Comparison of ENCODE assay signal across 10 mouse cellular contexts in the genomic region with DNA sequence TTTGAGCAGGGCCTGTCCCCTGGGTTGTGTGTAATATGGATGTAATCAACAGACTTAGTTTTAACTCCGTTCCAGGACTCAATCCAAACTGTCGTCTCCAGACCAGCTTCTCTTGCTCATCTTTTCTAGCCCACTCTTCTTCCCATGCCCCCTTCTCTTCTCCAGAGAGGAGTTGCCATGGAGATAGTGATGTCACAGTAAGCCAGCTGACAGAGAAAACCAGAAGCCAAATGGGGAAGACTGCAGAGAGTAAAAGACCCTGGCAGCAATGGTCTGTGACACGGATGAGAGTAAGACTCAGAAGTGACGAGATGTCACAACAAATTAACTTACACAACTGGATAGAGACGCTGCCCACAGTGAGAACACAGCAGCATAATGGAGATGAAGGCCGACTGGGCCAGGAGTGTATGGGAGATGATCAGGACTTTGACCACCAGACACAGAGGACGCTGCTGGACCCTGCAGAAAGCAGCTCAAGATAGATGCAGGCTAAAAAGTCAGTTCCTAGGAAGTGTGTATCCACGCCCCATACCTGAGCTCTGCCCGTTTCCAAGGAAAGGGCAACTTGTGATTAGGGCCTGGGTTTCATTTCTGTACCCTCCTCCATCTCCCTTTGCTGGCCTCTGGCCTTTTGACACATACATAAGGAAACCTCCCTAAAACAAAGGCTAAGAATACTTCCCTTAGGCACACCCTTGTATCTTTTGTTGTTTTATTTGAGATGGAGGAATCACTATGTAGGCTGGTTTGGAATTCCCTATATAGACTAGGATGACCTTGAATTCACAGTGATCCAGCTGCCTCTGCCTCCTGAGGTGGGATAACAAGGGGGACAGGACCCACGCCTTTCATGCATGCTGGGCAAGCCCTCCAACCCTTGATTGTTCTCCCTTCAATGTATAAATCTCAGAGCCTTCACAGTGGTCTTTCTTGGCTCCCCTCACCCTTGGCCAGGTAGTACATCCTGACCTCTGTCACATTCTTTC. TPM values are rescaled to one million over a fixed set of nuclear protein-coding genes. Genes with fewer than 3 reads are reported as not detected.
DNase-seq lines count a peak whose midpoint lies in the region; ATAC-seq lines count a peak whose summit lies in the region.
"Had no signal": no experiment of that assay in that cellular context is flagged by ENCODE, and none has a peak within 500 bp of the region (broad histone marks: within the 10 kb centered on the region; RNA-seq: fewer than 3 reads in every experiment).

No protein-coding gene starts in this region.

- peak; percentile 28 for DNase-seq in cerebellum, adult 8-10 months
- DNase-seq in cerebellum, adult 9-10 months, result no peak
- peak; percentile 18 for DNase-seq in left cerebral cortex, postnatal 4 days
- DNase-seq in left cerebral cortex, adult 9 months (ENCODE audit: low spot score in 2 of 2), result no peak
- peak; percentile 47 for DNase-seq in right cerebral cortex, postnatal 25 days
- no peak for DNase-seq in thymus, postnatal 14 days

- no peak overlapping the region for H3K9ac ChIP-seq in intestine, embryonic 16.5 days (ENCODE audit: low read depth, low read length)
- H3K9ac ChIP-seq: embryonic facial prominence, embryonic 13.5 days had no signal

- no peaks in the 10 kb centered on the region for H3K27me3 ChIP-seq in intestine, embryonic 16.5 days (replicated peaks; ENCODE audit: control insufficient read depth, insufficient read depth, low read length)

- H3K9me3 ChIP-seq in intestine, embryonic 16.5 days (ENCODE audit: control insufficient read depth, low read length), result no peaks in the 10 kb centered on the region
- H3K9me3 ChIP-seq: embryonic facial prominence, embryonic 13.5 days had no signal

- H3K4me3 ChIP-seq in intestine, embryonic 16.5 days (ENCODE audit: low read length), result no peak overlapping the region
- H3K4me3 ChIP-seq: embryonic facial prominence, embryonic 13.5 days had no signal

- H3K36me3 ChIP-seq in intestine, embryonic 16.5 days (ENCODE audit: control insufficient read depth, insufficient read depth, low read length), result no peaks in the 10 kb centered on the region
- H3K36me3 ChIP-seq: embryonic facial prominence, embryonic 13.5 days had no signal

- no peak overlapping the region for H3K4me2 ChIP-seq in intestine, embryonic 16.5 days (ENCODE audit: low read depth, low read length)
- H3K4me2 ChIP-seq: embryonic facial prominence, embryonic 13.5 days had no signal

- H3K4me1 ChIP-seq in intestine, embryonic 16.5 days (ENCODE audit: control insufficient read depth, insufficient read depth, low read length), result peaks cover 2% of the 10 kb centered on the region

- no peak overlapping the region for H3K27ac ChIP-seq in intestine, embryonic 16.5 days (ENCODE audit: low read length)
- H3K27ac ChIP-seq: embryonic facial prominence, embryonic 13.5 days had no signal

- intact Hi-C loops in left cerebral cortex, postnatal 4 days (cut with DNase I), result no loop called here

- ATAC-seq in megakaryocyte, adult 5-6 weeks (ENCODE audit: poor library complexity, severe bottlenecking), result peak; percentile 27
- no peak for ATAC-seq in intestine, embryonic 16.5 days
- ATAC-seq: lung, postnatal 0 days had no signal

- WGBS in intestine, embryonic 16.5 days, result 62% methylated on average over 10 of the region's 10 CpGs

RNA-seq across cellular contexts. Expression of gene Slc2a3, which starts 31.4 kb away (rescaled TPM):
- 10 to 100 TPM; 62.9 to 73.9 TPM for total RNA-seq in left cerebral cortex, postnatal 4 days (2021)
- total RNA-seq in megakaryocyte, adult 5-6 weeks (2015), result 44.5 and 48.4 TPM in 2 replicates
- total RNA-seq in megakaryocyte, adult 5-6 weeks (2017), result 51.4 and 63.5 TPM in 2 replicates
- 8.9 and 9.5 TPM in 2 replicates for polyA plus RNA-seq in intestine, embryonic 16.5 days (2015; fragmentation: Nextera tagmentation; extraction: Ambion mirVana)

RNA-seq across cellular contexts. Expression of gene Foxj2, which starts 49.6 kb away (rescaled TPM):
- total RNA-seq in left cerebral cortex, postnatal 4 days (2021), result 10 to 100 TPM; 29.4 to 32.7 TPM
- total RNA-seq in megakaryocyte, adult 5-6 weeks (2015), result 35.6 and 43.1 TPM in 2 replicates
- 10.2 and 16.1 TPM in 2 replicates for total RNA-seq in megakaryocyte, adult 5-6 weeks (2017)
- 3.3 and 3.4 TPM in 2 replicates for polyA plus RNA-seq in intestine, embryonic 16.5 days (2015; fragmentation: Nextera tagmentation; extraction: Ambion mirVana)

Comparison
In these comparisons a context has a peak if more than half of its experiments do, and no peak if none do; other contexts are left out.
1. DNase-seq: peak in cerebellum, adult 8-10 months (single experiment), left cerebral cortex, postnatal 4 days (single experiment) and right cerebral cortex, postnatal 25 days (single experiment); none in cerebellum, adult 9-10 months (single experiment), left cerebral cortex, adult 9 months (0 of 2) and thymus, postnatal 14 days (single experiment).